Mouse (Mus musculus) CH12.LX (cell line): ENCODE measurements around the gene Rin3.

Experiments used
- CHD2 ChIP-seq: IDR thresholded peaks from 2 replicates; pipeline ENCODE4 v1.6.1; 2011; ENCODE audit warnings: low read length, improper control_type of control experiment
- CTCF ChIP-seq, 2 experiments: IDR thresholded peaks in 1 of 2; conservative IDR thresholded peaks in 1 of 2; 2 replicates each; pipeline ENCODE4 v1.5.1; 2011 to 2012; ENCODE audit warnings: low read depth in 2 of 2, low read length in 2 of 2, improper control_type of control experiment in 1 of 2, inconsistent platforms in 1 of 2, mild to moderate bottlenecking in 1 of 2, moderate library complexity in 1 of 2
- MAX ChIP-seq: IDR thresholded peaks from 2 replicates; pipeline ENCODE4 v1.6.1; 2011; ENCODE audit warnings: low read length, improper control_type of control experiment
- MAZ ChIP-seq: IDR thresholded peaks from 2 replicates; pipeline ENCODE4 v1.6.1; 2012; ENCODE audit warnings: low read depth, mild to moderate bottlenecking, inconsistent platforms, low read length, improper control_type of control experiment, moderate library complexity
- POLR2AphosphoS2 ChIP-seq: IDR thresholded peaks from 2 replicates; pipeline ENCODE4 v1.6.1; 2011; ENCODE audit warnings: low read depth, low read length, improper control_type of control experiment
- RCOR1 ChIP-seq: conservative IDR thresholded peaks from 2 replicates; pipeline ENCODE4 v1.6.1; 2012; ENCODE audit warnings: low read depth, mild to moderate bottlenecking, inconsistent platforms, low read length, improper control_type of control experiment
- TCF12 ChIP-seq: IDR thresholded peaks from 2 replicates; pipeline ENCODE4 v1.6.1; 2014; ENCODE audit warnings: low read depth, mild to moderate bottlenecking, inconsistent platforms, low read length, improper control_type of control experiment

DNA sequence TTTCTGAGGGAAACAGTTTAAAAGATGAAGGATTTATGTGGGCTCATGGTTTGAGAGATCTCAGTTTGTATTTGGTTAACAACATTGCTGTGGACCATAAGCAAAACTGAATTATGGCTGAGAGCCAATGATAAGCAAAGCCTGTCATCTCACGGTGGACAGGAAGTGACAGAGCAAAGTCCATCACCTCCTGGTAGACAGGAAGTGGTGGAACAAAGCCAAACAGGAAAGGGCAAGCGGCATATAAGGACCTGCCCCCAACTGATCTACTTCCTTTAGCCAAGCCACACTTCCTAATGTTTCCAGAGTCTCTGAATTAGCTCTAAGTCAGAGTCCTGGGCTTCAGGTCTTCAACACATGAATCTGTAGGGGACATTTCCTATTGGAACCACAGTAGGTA lies 37.1 kb downstream of the Rin3 start:
- TF ChIP-seq CHD2 (no peak), POLR2AphosphoS2 (no peak), TCF12 (no peak), RCOR1 (no peak), MAZ (no peak), CTCF (conservative IDR thresholded peaks at IDR 0.05 in 1 of 2, IDR thresholded peaks at IDR 0.05 in 1 of 2; ENCODE audit: low read depth in 2 of 2, low read length in 2 of 2) (no peak), MAX (no peak)
